Mouse (Mus musculus) small intestine, adult 2 months (tissue): Measurements from ENCODE around the gene Cacna1i. TPM values are rescaled to one million over a fixed set of nuclear protein-coding genes. Genes with fewer than 3 reads are reported as not detected.
A peak's percentile ranks its signal among the peaks of the same experiment; 100 is the strongest.

Source experiments
- H3K27ac ChIP-seq: fragments of 200-500 bp; 2 replicates; pipeline ENCODE4 v1.5.1; 2012; ENCODE audit warnings: low read depth, low read length, control low read depth, inconsistent platforms; ENCODE audit not compliant: insufficient read depth
- H3K27me3 ChIP-seq: fragments of 200-500 bp; 2 replicates; pipeline ENCODE4 v1.6.1; 2012; ENCODE audit warnings: mild to moderate bottlenecking, moderate library complexity, low read length, inconsistent platforms; ENCODE audit not compliant: control insufficient read depth, insufficient read depth
- H3K36me3 ChIP-seq: fragments of 200-500 bp; 2 replicates; pipeline ENCODE4 v1.6.1; 2012; ENCODE audit warnings: mild to moderate bottlenecking, low read length, control low read depth, inconsistent platforms; ENCODE audit not compliant: control insufficient read depth, insufficient read depth
- H3K4me1 ChIP-seq: fragments of 200-500 bp; 2 replicates; pipeline ENCODE4 v1.6.1; 2012; ENCODE audit warnings: low read length, inconsistent platforms, mixed read lengths; ENCODE audit not compliant: control insufficient read depth, insufficient read depth, insufficient read length
- H3K4me3 ChIP-seq: fragments of 200-500 bp; 2 replicates; pipeline ENCODE4 v1.5.1; 2012; ENCODE audit warnings: low read depth, mild to moderate bottlenecking, control low read depth, inconsistent platforms, low read length, moderate library complexity
- CTCF ChIP-seq: fragments of 200-500 bp; IDR thresholded peaks from 2 replicates; pipeline ENCODE4 v1.5.1; 2012; ENCODE audit warnings: low read depth, mild to moderate bottlenecking, control low read depth, inconsistent platforms, low read length, moderate library complexity, mixed read lengths; ENCODE audit not compliant: insufficient replicate concordance, insufficient read length; ENCODE audit errors: extremely low read depth
- POLR2A ChIP-seq: fragments of 200-500 bp; IDR thresholded peaks from 2 replicates; pipeline ENCODE4 v1.6.1; 2012; ENCODE audit warnings: low read depth, mild to moderate bottlenecking, control low read depth, inconsistent platforms, low read length, moderate library complexity
- WGBS: fragments of 180-500 bp; shearing (Covaris S2); methylation state at CpG from one replicate; pipeline ENCODE4 v1.1.7; 2018; 5-methylcytosine and 5-hydroxymethylcytosine counted together
- polyA plus RNA-seq: library from polyadenylated mRNA; depleted of rRNA; stranded (reverse); fragments of >200 nt; gene quantifications from 2 replicates; pipeline ENCODE4 v1.2.3, GENCODE M21; 2012; rRNA removed

Cacna1i gene
- polyA plus RNA-seq, result 0.46 and 0.85 TPM in 2 replicates

DNA sequence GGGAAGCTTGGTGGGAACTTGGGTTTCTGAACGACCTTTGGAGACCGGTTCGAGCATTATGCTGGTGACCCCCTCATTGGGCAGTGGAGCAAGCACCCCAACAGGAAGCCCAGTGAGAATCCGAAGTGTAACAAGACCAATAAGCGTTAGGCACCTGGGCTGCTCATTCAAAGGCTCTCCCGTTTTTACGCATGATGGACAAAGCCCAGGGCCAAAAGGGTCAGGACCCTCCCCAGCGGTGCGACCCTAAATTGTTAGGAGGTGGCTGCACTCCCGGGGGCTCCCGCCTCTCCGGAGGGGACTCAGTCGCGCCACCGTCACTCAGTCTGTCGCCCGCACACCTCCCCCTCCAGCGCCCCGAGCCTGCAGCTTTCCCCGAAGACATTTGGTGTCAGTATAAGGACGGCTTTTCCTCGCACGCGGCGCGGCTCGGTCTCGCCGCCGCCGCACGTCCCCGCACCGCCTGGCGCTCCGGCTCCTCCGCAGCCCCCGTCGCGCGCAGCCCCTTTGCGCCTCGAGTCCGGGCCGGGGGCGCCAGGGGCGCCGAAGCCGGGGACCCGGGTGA is at the start of gene Cacna1i:
Cacna1i (plus strand) TSS at position 388 of the 565 bp plus-strand sequence.
- TF ChIP-seq POLR2A (no peak), CTCF (no peak)
- H3K27me3 ChIP-seq, result peaks cover 38% of the 10 kb centered on the region
- H3K36me3 ChIP-seq, result no peaks in the 10 kb centered on the region
- no peak within 1 kb of the TSS for H3K4me3 ChIP-seq
- no peak within 1 kb of the TSS for H3K27ac ChIP-seq
- 3% methylated on average over 50 of the region's 50 CpGs for WGBS
- no peaks in the 10 kb centered on the region for H3K4me1 ChIP-seq

DNA sequence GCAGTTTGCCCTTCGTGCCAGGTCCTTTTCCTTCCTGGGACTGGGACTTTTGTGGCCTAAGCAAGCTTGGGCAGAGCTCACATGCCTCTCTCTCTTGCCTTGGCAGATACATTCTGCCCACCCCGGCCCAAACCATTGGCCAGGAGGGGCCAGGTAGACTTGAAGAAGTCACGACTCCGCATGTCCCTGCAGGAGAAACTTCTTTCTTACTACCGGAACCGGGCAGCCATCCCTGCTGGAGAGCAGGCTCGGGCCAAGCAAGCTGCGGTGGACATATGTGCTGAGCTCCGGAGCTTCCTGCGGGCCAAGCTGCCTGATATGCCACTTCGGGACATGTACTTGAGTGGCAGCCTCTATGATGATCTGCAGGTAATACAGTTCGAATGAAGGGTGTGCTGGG is 38.9 kb upstream of the Cacna1i start:
- H3K36me3 ChIP-seq, result peaks cover 59% of the 10 kb centered on the region
- H3K4me1 ChIP-seq, result peaks cover 35% of the 10 kb centered on the region
- H3K27ac ChIP-seq, result no peak overlapping the region
- H3K4me3 ChIP-seq, result no peak overlapping the region
- no peaks in the 10 kb centered on the region for H3K27me3 ChIP-seq
- WGBS, result 95% methylated on average over 12 of the region's 12 CpGs
- TF ChIP-seq POLR2A, result no peak
- no peak for TF ChIP-seq CTCF

DNA sequence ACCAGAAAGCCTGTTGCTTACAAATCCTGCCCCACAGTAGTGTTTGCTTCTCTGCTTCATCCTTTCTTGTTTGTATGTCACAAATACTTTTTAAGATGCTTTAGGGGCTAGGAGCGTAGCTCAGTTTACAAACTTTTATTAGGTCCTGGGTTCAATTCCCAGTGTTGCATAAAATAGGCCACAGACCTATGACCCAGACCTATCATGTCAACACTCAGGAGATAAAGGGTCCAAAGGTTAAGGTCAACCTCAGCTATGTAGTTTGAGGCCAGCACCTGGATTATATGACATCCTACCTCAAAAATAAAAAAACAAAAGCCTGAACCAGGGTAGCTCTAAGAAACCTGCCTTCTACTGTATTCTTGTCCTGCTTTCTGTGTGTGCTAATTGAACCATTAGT is 38.4 kb upstream of the Cacna1i start:
- no peak for TF ChIP-seq CTCF
- no peak for TF ChIP-seq POLR2A
- H3K27ac ChIP-seq, result no peak overlapping the region
- peaks cover 56% of the 10 kb centered on the region for H3K36me3 ChIP-seq
- 74% methylated on average over 1 of the region's 1 CpGs for WGBS
- no peaks in the 10 kb centered on the region for H3K27me3 ChIP-seq
- peaks cover 34% of the 10 kb centered on the region for H3K4me1 ChIP-seq
- H3K4me3 ChIP-seq, result no peak overlapping the region

DNA sequence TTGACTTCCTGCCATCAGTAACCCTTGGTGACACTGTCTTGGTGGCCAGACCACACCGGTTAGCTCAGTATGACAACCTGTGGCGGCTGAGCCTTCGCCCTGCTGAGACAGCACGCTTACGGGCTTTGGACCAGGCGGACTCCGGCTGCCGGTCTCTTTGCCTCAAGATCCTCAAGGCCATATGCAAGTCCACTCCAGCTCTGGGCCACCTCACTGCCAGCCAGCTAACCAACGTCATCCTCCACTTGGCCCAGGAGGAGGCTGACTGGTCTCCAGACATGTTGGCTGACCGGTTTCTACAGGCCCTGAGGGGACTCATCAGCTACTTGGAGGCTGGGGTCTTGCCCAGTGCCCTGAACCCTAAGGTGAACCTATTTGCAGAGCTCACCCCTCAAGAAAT is 37.4 kb upstream of the Cacna1i start:
- TF ChIP-seq POLR2A (no peak), CTCF (no peak)
- Histone ChIP-seq H3K36me3 (peaks cover 50% of the 10 kb centered on the region), H3K27ac (peak overlapping the region; percentile 94), H3K4me3 (no peak overlapping the region), H3K27me3 (no peaks in the 10 kb centered on the region), H3K4me1 (peaks cover 39% of the 10 kb centered on the region)
- WGBS, result 80% methylated on average over 10 of the region's 10 CpGs

DNA sequence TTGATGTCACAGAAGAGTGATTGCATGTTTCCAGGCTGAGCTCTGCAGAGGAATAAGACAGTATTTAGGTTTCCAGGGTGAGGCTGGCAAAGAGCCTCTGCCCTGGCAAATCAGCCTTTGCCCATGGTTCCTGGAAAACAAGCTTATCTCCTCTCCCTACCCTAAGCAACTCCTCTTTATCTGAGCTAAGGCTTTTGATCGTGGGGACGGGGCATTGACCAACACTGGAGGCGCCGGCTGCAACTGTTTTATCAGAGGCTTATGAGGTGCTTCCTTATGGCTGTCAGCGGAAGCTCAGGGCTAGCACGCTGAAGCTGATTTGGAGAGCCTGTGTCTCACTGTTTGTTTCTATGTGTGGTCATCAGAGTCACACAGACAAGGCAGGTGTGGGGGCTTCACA is 36.5 kb upstream of the Cacna1i start:
- WGBS, result 37% methylated on average over 6 of the region's 6 CpGs
- H3K27ac ChIP-seq, result peak overlapping the region; percentile 97
- H3K4me1 ChIP-seq, result peaks cover 35% of the 10 kb centered on the region
- H3K4me3 ChIP-seq, result no peak overlapping the region
- H3K36me3 ChIP-seq, result peaks cover 45% of the 10 kb centered on the region
- TF ChIP-seq CTCF (no peak), POLR2A (no peak; the same call in 1 of the 2 replicates)
- no peaks in the 10 kb centered on the region for H3K27me3 ChIP-seq

DNA sequence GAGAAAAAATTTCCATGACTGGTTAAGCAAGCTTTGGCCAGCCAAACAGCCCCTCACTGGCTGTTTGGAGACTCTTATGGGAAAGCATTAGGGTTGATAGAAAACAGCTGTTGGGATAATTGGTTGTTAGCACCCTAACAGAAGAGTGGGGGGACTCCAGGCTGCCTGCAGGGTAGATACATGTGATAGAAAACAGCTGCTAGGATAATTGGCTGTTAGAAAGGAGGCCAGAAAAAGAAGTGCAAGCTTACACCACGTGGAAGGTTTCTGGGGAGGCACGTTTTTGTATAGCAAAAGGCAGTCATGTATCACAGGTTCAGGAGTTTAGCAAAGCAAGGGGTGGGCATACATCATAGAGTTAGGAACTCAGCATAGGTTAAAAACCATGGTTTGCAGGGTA is 33.5 kb upstream of the Cacna1i start:
- no peaks in the 10 kb centered on the region for H3K27me3 ChIP-seq
- peaks cover 42% of the 10 kb centered on the region for H3K36me3 ChIP-seq
- H3K4me1 ChIP-seq, result peaks cover 37% of the 10 kb centered on the region
- TF ChIP-seq POLR2A (no peak), CTCF (no peak)
- WGBS, result 32% methylated on average over 2 of the region's 2 CpGs
- peak overlapping the region; percentile 99 for H3K27ac ChIP-seq
- no peak overlapping the region for H3K4me3 ChIP-seq

DNA sequence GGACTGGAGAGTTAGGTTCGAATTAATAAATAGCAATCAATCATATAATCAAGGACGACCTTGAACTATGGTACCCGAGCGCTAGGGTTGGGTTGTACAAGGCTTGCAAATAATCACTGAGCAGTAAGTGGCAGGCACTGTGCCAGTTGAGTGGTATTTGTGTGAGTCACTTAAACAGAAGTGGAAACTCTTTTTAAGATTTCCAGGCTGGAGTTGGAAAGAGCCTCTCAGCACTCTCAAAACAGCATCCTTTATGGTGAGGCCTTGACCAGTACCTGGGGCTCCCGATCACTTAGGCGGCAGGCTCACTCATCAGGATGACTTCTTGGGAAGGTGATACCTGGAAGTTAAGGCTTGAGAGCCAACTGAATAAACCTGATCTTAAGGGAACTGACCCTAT is 32.8 kb upstream of the Cacna1i start:
- WGBS, result 9% methylated on average over 6 of the region's 6 CpGs
- TF ChIP-seq CTCF (no peak), POLR2A (no peak)

More for the DNA sequence above, 32.8 kb upstream of the Cacna1i start:
- Histone ChIP-seq H3K4me3 (peak overlapping the region; percentile 66), H3K4me1 (peaks cover 37% of the 10 kb centered on the region), H3K27ac (peak overlapping the region; percentile 99), H3K27me3 (no peaks in the 10 kb centered on the region), H3K36me3 (peaks cover 35% of the 10 kb centered on the region)
